In the genomic region with DNA sequence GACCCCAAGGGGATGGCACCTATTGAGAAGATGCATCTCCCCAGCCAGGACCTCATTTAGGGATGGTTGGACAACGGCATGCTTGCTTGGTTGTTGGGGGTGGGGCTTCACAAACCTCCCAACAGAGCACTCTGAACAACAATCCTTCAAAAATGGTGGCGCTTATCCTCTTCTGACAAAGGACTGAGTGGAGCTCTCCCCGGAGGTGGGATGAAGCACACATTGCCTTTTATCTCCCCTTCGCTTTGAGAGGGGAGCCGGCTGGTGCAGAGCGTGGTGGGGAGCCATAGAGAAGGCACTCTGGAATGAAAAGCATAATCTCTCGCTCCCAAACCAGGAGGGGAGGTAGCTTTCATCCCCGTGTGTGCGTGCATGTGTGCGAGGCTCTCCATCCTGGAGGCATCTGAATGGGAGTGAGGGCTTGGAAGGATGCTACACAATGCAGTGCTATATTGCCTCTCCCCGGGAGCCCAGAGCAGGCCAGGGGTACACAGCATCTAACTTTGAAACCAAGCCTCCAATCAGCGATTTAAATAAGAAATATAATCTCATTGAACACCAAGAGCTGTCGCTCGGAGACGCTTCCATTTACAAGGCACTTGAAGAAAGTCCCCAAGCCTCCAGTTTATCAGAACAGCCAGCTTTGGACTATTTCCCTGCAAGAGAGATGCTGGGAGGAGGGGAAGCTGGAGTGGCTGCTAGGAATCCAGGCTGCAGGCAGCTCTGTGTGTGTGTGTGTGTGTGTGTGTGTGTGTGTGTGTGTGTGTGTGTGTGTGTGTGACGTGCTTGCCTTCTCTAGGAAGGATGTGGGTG, we compare ENCODE assay signal across 10 mouse cellular contexts.
DNase-seq lines count a peak whose midpoint lies in the region; ATAC-seq and TF ChIP-seq lines count a peak whose summit lies in the region.
"Had no signal": no experiment of that assay in that cellular context is flagged by ENCODE, and none has a peak within 500 bp of the region (broad histone marks: within the 10 kb centered on the region; RNA-seq: fewer than 3 reads in every experiment).

No protein-coding gene starts in this region.

- peak in 1 of 2 experiments; percentile 61 for DNase-seq in layer of hippocampus, adult 2 months (ENCODE audit: low spot score in 2 of 2)
- no peak for DNase-seq in layer of hippocampus, adult 9-10 months (ENCODE audit: low spot score)
- peak; percentile 79 for DNase-seq in forebrain, embryonic 11.5 days (ENCODE audit: low spot score)
- DNase-seq in layer of hippocampus, postnatal 10 days (ENCODE audit: low spot score in 2 of 2) = peak; percentile 34 to 45
- peak; percentile 67 to 79 for DNase-seq in right cerebral cortex, postnatal 10 days (ENCODE audit: low spot score in 2 of 2)
- no peak for DNase-seq in cerebellum, adult 18-20 months
- DNase-seq: thymus, postnatal 14 days had no signal

- no peaks in the 10 kb centered on the region for H3K9me3 ChIP-seq in forebrain, embryonic 11.5 days (ENCODE audit: control insufficient read depth, low read length)
- no peaks in the 10 kb centered on the region for H3K9me3 ChIP-seq in kidney, embryonic 15.5 days (replicated peaks)
- H3K9me3 ChIP-seq: limb, embryonic 13.5 days had no signal

- peak overlapping the region; percentile 62 for H3K9ac ChIP-seq in forebrain, embryonic 11.5 days (ENCODE audit: low read length)
- H3K9ac ChIP-seq in kidney, embryonic 15.5 days = no peak overlapping the region
- H3K9ac ChIP-seq: limb, embryonic 13.5 days had no signal

- no peak overlapping the region for H3K4me3 ChIP-seq in layer of hippocampus, adult 2 months
- no peak overlapping the region for H3K4me3 ChIP-seq in forebrain, embryonic 11.5 days (ENCODE audit: low read depth, low read length)
- no peak overlapping the region for H3K4me3 ChIP-seq in kidney, embryonic 15.5 days (replicated peaks)
- H3K4me3 ChIP-seq: limb, embryonic 13.5 days had no signal

- ATAC-seq in forebrain, embryonic 11.5 days (replicated peaks; ENCODE audit: low FRiP score) = peak; percentile 79
- no peak for ATAC-seq in kidney, embryonic 15.5 days (replicated peaks; ENCODE audit: low FRiP score)

- H3K4me2 ChIP-seq in forebrain, embryonic 11.5 days (ENCODE audit: low read depth, low read length, severe bottlenecking) = peak overlapping the region; percentile 29; the same call in 1 of the 2 replicates
- no peak overlapping the region for H3K4me2 ChIP-seq in kidney, embryonic 15.5 days
- H3K4me2 ChIP-seq: limb, embryonic 13.5 days had no signal

- peak overlapping the region; percentile 79 for H3K27ac ChIP-seq in layer of hippocampus, adult 2 months
- peak overlapping the region; percentile 99 for H3K27ac ChIP-seq in forebrain, embryonic 11.5 days (ENCODE audit: low read depth, low read length)
- no peak overlapping the region for H3K27ac ChIP-seq in kidney, embryonic 15.5 days
- H3K27ac ChIP-seq: limb, embryonic 13.5 days had no signal

- TF ChIP-seq CTCF in layer of hippocampus, adult 2 months (conservative IDR thresholded peaks at IDR 0.05) = no peak

- WGBS in forebrain, embryonic 11.5 days = 8% methylated on average over 16 of the region's 16 CpGs
- WGBS in kidney, embryonic 15.5 days = 58% methylated on average over 16 of the region's 16 CpGs

- H3K36me3 ChIP-seq in forebrain, embryonic 11.5 days (ENCODE audit: control insufficient read depth, insufficient read depth, low read length) = no peaks in the 10 kb centered on the region
- no peaks in the 10 kb centered on the region for H3K36me3 ChIP-seq in kidney, embryonic 15.5 days
- H3K36me3 ChIP-seq: G1E; limb, embryonic 13.5 days had no signal

- H3K4me1 ChIP-seq in forebrain, embryonic 11.5 days (replicated peaks; ENCODE audit: control insufficient read depth, insufficient read depth, low read length) = peaks cover 30% of the 10 kb centered on the region
- no peaks in the 10 kb centered on the region for H3K4me1 ChIP-seq in kidney, embryonic 15.5 days
- H3K4me1 ChIP-seq: limb, embryonic 13.5 days had no signal

- H3K27me3 ChIP-seq in forebrain, embryonic 11.5 days (ENCODE audit: control insufficient read depth, insufficient read depth, low read length) = no peaks in the 10 kb centered on the region
- H3K27me3 ChIP-seq in kidney, embryonic 15.5 days = no peaks in the 10 kb centered on the region
- H3K27me3 ChIP-seq: limb, embryonic 13.5 days had no signal

Comparison
In these comparisons a context has a peak if more than half of its experiments do, and no peak if none do; other contexts are left out.
1. DNase-seq: peak in forebrain, embryonic 11.5 days (single experiment), layer of hippocampus, postnatal 10 days (2 of 2) and right cerebral cortex, postnatal 10 days (2 of 2); none in layer of hippocampus, adult 9-10 months (single experiment) and cerebellum, adult 18-20 months (0 of 2).